In genomic region chr7:45395129-45395541, GRCm38 (mm10) we compare ENCODE assay signal across 8 mouse cellular contexts. TPM values are rescaled to one million over a fixed set of nuclear protein-coding genes. Genes with fewer than 3 reads are reported as not detected.
DNase-seq lines count a peak whose midpoint lies in the region; ATAC-seq and TF ChIP-seq lines count a peak whose summit lies in the region.

No protein-coding gene starts in this region.

- H3K4me1 ChIP-seq in heart, embryonic 16.5 days (ENCODE audit: control insufficient read depth, insufficient read depth, low read length) = peaks cover 16% of the 10 kb centered on the region
- peaks cover 2 to 9% of the 10 kb centered on the region in 2 experiments; a peak in 1 of 4 replicates for H3K4me1 ChIP-seq in ES-E14 (ENCODE audit: control insufficient read depth in 2 of 2, insufficient read depth in 2 of 2, low read length in 2 of 2, poor library complexity in 1 of 2)
- peaks cover 20% of the 10 kb centered on the region for H3K4me1 ChIP-seq in midbrain, embryonic 16.5 days (ENCODE audit: control insufficient read depth, insufficient read depth, low read length)

- DNase-seq in heart, postnatal 25 days (ENCODE audit: low spot score) = no peak
- DNase-seq in ES-E14 (ENCODE audit: low read depth, low spot score) = no peak
- DNase-seq in embryo, embryonic 11 days = peak; percentile 91
- DNase-seq in natural killer cell, adult 2 months (ENCODE audit: low spot score in 2 of 2) = no peak
- no peak for DNase-seq in layer of hippocampus, adult 18-20 months (ENCODE audit: low spot score in 2 of 2)

- ATAC-seq in heart, embryonic 16.5 days (replicated peaks; ENCODE audit: extremely low read depth, insufficient read depth, low FRiP score) = peak; percentile 61
- peak; percentile 60 for ATAC-seq in inflammation-experienced regulatory T-cells, adult 6 months
- ATAC-seq in midbrain, embryonic 16.5 days = peak; percentile 80

- H3K4me3 ChIP-seq in heart, embryonic 16.5 days (ENCODE audit: low read length) = peak overlapping the region; percentile 81
- H3K4me3 ChIP-seq in ES-E14 (ENCODE audit: insufficient read depth in 1 of 2, low read depth in 1 of 2, low read length in 2 of 2, poor library complexity in 1 of 2, severe bottlenecking in 1 of 2) = peak overlapping the region; percentile 73 to 96
- peak overlapping the region; percentile 48 for H3K4me3 ChIP-seq in midbrain, embryonic 16.5 days (ENCODE audit: low read depth, low read length)

- intact Hi-C loops in heart, postnatal 25 days (cut with DNase I) = loop anchor here (2.0 to 5.0 kb wide), 2 partner anchors 24 to 37 kb away; partner anchors contain the start of genes Gys1 and Lin7b

- in situ Hi-C loops in ES-E14 (cut with MboI; ENCODE audit: low sequenced_read_pairs in 2 of 2, unreplicated experiment in 2 of 2) = no loop called here

- H3K27ac ChIP-seq in heart, embryonic 16.5 days (ENCODE audit: low read length) = peak overlapping the region; percentile 94
- peak overlapping the region; percentile 99 for H3K27ac ChIP-seq in ES-E14 (ENCODE audit: insufficient read depth, low read depth, low read length, poor library complexity, severe bottlenecking)
- peak overlapping the region; percentile 91 for H3K27ac ChIP-seq in midbrain, embryonic 16.5 days (ENCODE audit: low read length)

- WGBS in heart, embryonic 16.5 days = under 1% methylated on average over 19 of the region's 20 CpGs
- WGBS in midbrain, embryonic 16.5 days = 0% methylated on average over 19 of the region's 20 CpGs

- H3K27me3 ChIP-seq in heart, embryonic 16.5 days (ENCODE audit: control insufficient read depth, insufficient read depth, low read length) = no peaks in the 10 kb centered on the region
- H3K27me3 ChIP-seq in midbrain, embryonic 16.5 days (ENCODE audit: control insufficient read depth, insufficient read depth, low read depth, low read length) = no peaks in the 10 kb centered on the region

- peak overlapping the region; percentile 99 for H3K4me2 ChIP-seq in heart, embryonic 16.5 days (ENCODE audit: low read depth, low read length)
- H3K4me2 ChIP-seq in midbrain, embryonic 16.5 days (ENCODE audit: low read length) = peak overlapping the region; percentile 92

- H3K9ac ChIP-seq in heart, embryonic 16.5 days (ENCODE audit: low read length) = peak overlapping the region; percentile 88
- peak overlapping the region; percentile 99 for H3K9ac ChIP-seq in ES-E14 (ENCODE audit: insufficient read depth, low read depth, low read length, poor library complexity, severe bottlenecking)
- peak overlapping the region; percentile 69 for H3K9ac ChIP-seq in midbrain, embryonic 16.5 days (ENCODE audit: low read depth, low read length)

- H3K36me3 ChIP-seq in heart, embryonic 16.5 days (ENCODE audit: control insufficient read depth, insufficient read depth) = peaks cover 20% of the 10 kb centered on the region
- H3K36me3 ChIP-seq in ES-E14 (ENCODE audit: control insufficient read depth, insufficient read depth, low read length, poor library complexity, severe bottlenecking) = peaks cover 22% of the 10 kb centered on the region
- H3K36me3 ChIP-seq in midbrain, embryonic 16.5 days (ENCODE audit: control insufficient read depth, insufficient read depth, low read length) = peaks cover 11% of the 10 kb centered on the region

- no peaks in the 10 kb centered on the region for H3K9me3 ChIP-seq in heart, embryonic 16.5 days (replicated peaks; ENCODE audit: control insufficient read depth, low read length)
- H3K9me3 ChIP-seq in ES-E14 (ENCODE audit: control insufficient read depth, insufficient read depth, low read depth, low read length) = no peaks in the 10 kb centered on the region
- H3K9me3 ChIP-seq in midbrain, embryonic 16.5 days (replicated peaks; ENCODE audit: control insufficient read depth, low read length, poor library complexity, severe bottlenecking) = no peaks in the 10 kb centered on the region

TF ChIP-seq in ES-E14, 5 proteins besides CTCF, POLR2A, EP300 and RAD21:
- TF ChIP-seq ZNF384 (IDR thresholded peaks at IDR 0.05; ENCODE audit: low read depth, low read length) (peak; percentile 97), HCFC1 (IDR thresholded peaks at IDR 0.05; ENCODE audit: borderline replicate concordance, insufficient read depth, low read length) (peak; percentile 60; the same call in 1 of the 2 replicates), ZC3H11A (IDR thresholded peaks at IDR 0.05; ENCODE audit: borderline replicate concordance, low read depth, low read length) (no peak)

RNA-seq across cellular contexts. Expression of gene Snrnp70, which starts 0.4 kb away (rescaled TPM):
- polyA plus RNA-seq in heart, embryonic 16.5 days (2015; fragmentation: Nextera tagmentation; extraction: Ambion mirVana) = 145 and 161 TPM in 2 replicates
- total RNA-seq in heart, postnatal 25 days (2021) = 100 to 1,000 TPM; 110 to 111 TPM
- 303 and 310 TPM in 2 replicates for total RNA-seq in ES-E14 (2012; rRNA removed)
- 100 to 1,000 TPM in 1 of 3 experiments, 10 to 100 TPM in 2; 72.4 to 131 (median 77.7) TPM for polyA plus RNA-seq in inflammation-experienced regulatory T-cells, adult 6 months (2017; shearing (Covaris generic))
- polyA plus RNA-seq in midbrain, embryonic 16.5 days (2015; fragmentation: Nextera tagmentation; extraction: Ambion mirVana) = 157 and 186 TPM in 2 replicates
- 100 to 1,000 TPM; 364 to 405 TPM for total RNA-seq in layer of hippocampus, adult 18-20 months (2021)

RNA-seq across cellular contexts. Expression of gene Kcna7, which starts 10.3 kb away (rescaled TPM):
- 0.25 and 0.27 TPM in 2 replicates for polyA plus RNA-seq in heart, embryonic 16.5 days (2015; fragmentation: Nextera tagmentation; extraction: Ambion mirVana)
- 1 to 10 TPM; 3.2 to 3.7 TPM for total RNA-seq in heart, postnatal 25 days (2021)
- total RNA-seq in ES-E14 (2012; rRNA removed) = 0.85 and 2.3 TPM in 2 replicates
- polyA plus RNA-seq in inflammation-experienced regulatory T-cells, adult 6 months (2017; shearing (Covaris generic)) = not detected
- not detected in 2 replicates for polyA plus RNA-seq in midbrain, embryonic 16.5 days (2015; fragmentation: Nextera tagmentation; extraction: Ambion mirVana)
- not detected for total RNA-seq in layer of hippocampus, adult 18-20 months (2021)

RNA-seq across cellular contexts. Expression of gene Ntf5, which starts 18.4 kb away (rescaled TPM):
- polyA plus RNA-seq in heart, embryonic 16.5 days (2015; fragmentation: Nextera tagmentation; extraction: Ambion mirVana) = 0.91 and 1.1 TPM in 2 replicates
- total RNA-seq in heart, postnatal 25 days (2021) = under 1 TPM; 0.14 to 0.39 TPM
- 2.4 and 3.6 TPM in 2 replicates for total RNA-seq in ES-E14 (2012; rRNA removed)
- under 1 TPM in 2 of 3 experiments, not detected in 1; 0.31 to 0.34 TPM for polyA plus RNA-seq in inflammation-experienced regulatory T-cells, adult 6 months (2017; shearing (Covaris generic))
- not detected in 2 replicates for polyA plus RNA-seq in midbrain, embryonic 16.5 days (2015; fragmentation: Nextera tagmentation; extraction: Ambion mirVana)
- not detected for total RNA-seq in layer of hippocampus, adult 18-20 months (2021)

RNA-seq across cellular contexts. Expression of gene Lin7b, which starts 24.8 kb away (rescaled TPM):
- polyA plus RNA-seq in heart, embryonic 16.5 days (2015; fragmentation: Nextera tagmentation; extraction: Ambion mirVana) = 0.81 and 0.91 TPM in 2 replicates
- total RNA-seq in heart, postnatal 25 days (2021) = 1 to 10 TPM; 1.8 to 2.0 TPM
- total RNA-seq in ES-E14 (2012; rRNA removed) = 5.6 and 11.3 TPM in 2 replicates
- not detected for polyA plus RNA-seq in inflammation-experienced regulatory T-cells, adult 6 months (2017; shearing (Covaris generic))
- 27.0 and 39.9 TPM in 2 replicates for polyA plus RNA-seq in midbrain, embryonic 16.5 days (2015; fragmentation: Nextera tagmentation; extraction: Ambion mirVana)
- total RNA-seq in layer of hippocampus, adult 18-20 months (2021) = 100 to 1,000 TPM; 134 to 144 TPM

RNA-seq across cellular contexts. Expression of gene Lhb, which starts 25.5 kb away (rescaled TPM):
- polyA plus RNA-seq in heart, embryonic 16.5 days (2015; fragmentation: Nextera tagmentation; extraction: Ambion mirVana) = 0.46 and 0.51 TPM in 2 replicates
- not detected for total RNA-seq in heart, postnatal 25 days (2021)
- total RNA-seq in ES-E14 (2012; rRNA removed) = 0.37 TPM in 1 of 2 replicates, not detected in the other
- polyA plus RNA-seq in inflammation-experienced regulatory T-cells, adult 6 months (2017; shearing (Covaris generic)) = not detected
- polyA plus RNA-seq in midbrain, embryonic 16.5 days (2015; fragmentation: Nextera tagmentation; extraction: Ambion mirVana) = 0.39 and 0.88 TPM in 2 replicates
- total RNA-seq in layer of hippocampus, adult 18-20 months (2021) = under 1 TPM in 1 of 2 experiments, not detected in 1; 0.50 TPM
